Mouse (Mus musculus): Measurements from ENCODE around the gene Gm49337. TPM values are rescaled to one million over a fixed set of nuclear protein-coding genes. Genes with fewer than 3 reads are reported as not detected.
A peak's percentile ranks its signal among the peaks of the same experiment; 100 is the strongest.
"Not testable (repeated sequence)": the region's sequence is repeated elsewhere in the genome, so short reads cannot be mapped to it uniquely, and the experiment has no call there.

The Gm49337 gene
- polyA plus RNA-seq, 1 experiment from 2014 or later = not detected

GRCm38 (mm10) chr4:116185083-116185482 is 11.9 kb downstream of the Gm49337 start:
- no peak overlapping the region for H3K9ac ChIP-seq
- H3K27me3 ChIP-seq (replicated peaks) = no peaks in the 10 kb centered on the region
- H3K4me2 ChIP-seq (replicated peaks) = no peak overlapping the region
- WGBS = 88% methylated on average over 4 of the region's 4 CpGs
- no peak overlapping the region for H3K27ac ChIP-seq
- H3K4me3 ChIP-seq = no peak overlapping the region
- no peaks in the 10 kb centered on the region for H3K36me3 ChIP-seq
- ATAC-seq (ENCODE audit: low FRiP score, low read depth) = no peak
- no peaks in the 10 kb centered on the region for H3K9me3 ChIP-seq
- H3K4me1 ChIP-seq = no peaks in the 10 kb centered on the region

DNA sequence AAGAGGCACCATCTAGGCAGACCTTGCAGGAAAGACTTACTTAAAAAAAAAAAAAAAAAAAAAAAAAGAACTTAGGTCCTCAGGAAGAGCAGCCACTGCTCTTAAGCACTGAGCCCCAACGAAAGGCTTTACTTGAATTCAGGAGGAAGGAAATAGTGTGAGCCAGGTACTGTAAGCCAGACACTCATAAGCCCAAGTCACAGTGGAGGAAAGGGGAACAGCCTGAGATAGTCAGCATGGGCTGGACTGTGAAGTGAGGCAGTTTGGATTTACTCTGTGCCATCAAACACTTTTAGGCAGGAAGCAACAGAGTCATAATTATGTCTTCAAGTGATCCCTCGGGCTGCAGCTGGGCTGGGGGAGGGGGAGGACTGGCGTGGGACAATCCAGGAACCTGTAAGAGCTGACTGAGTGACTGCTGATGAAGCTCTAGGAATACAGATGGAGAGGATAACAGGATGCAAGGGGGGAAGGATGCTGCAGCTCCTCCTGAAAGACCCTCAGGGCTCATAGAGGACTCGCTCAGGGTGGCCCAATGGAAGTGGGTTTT is 19.2 kb downstream of the Gm49337 start:
- no peak overlapping the region for H3K9ac ChIP-seq
- no peaks in the 10 kb centered on the region for H3K27me3 ChIP-seq (replicated peaks)
- H3K4me2 ChIP-seq (replicated peaks) = no peak overlapping the region
- H3K4me1 ChIP-seq = no peaks in the 10 kb centered on the region
- H3K36me3 ChIP-seq = no peaks in the 10 kb centered on the region
- H3K9me3 ChIP-seq = no peaks in the 10 kb centered on the region
- ATAC-seq (ENCODE audit: low FRiP score, low read depth) = no peak
- no peak overlapping the region for H3K4me3 ChIP-seq
- WGBS = 50% methylated on average over 4 of the region's 4 CpGs
- H3K27ac ChIP-seq = no peak overlapping the region

DNA sequence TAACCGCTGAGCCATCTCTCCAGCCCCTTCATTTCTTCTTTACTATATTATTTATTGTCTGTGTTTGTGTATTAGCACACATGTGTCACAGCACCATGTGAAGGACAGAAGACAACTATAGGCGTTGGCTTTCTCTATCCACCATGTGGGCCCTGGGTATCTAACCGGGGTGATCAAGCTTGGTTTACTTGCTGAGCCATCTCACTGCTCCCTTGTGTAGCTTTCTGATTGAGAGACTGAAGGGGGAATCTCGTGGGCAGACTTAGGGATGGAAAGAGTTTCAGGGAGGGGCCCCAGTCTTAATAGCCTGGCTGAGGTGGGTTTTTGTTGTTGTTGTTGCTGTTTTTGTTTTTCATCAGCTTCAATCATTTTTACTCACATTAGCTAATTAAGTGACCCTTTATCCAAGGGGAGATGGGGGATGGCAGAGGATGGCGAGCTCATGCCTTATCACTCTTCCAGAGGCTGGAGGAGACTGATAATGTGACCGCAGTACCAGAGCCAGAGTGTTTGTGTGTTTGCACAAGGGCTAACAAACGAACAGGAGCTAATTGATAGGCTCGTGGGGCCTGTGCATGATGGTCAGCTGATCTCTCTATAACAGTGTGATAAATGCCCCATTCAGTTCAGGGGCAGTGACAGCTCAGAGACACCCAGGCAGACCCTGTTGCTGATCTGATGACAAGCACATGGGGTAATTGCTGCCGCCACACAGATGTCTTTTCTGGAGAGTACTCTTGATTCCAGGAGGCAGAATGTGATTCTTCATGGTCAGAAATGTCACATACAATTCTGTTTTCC is 20.6 kb downstream of the Gm49337 start:
- Histone ChIP-seq H3K27ac (no peak overlapping the region), H3K9ac (no peak overlapping the region), H3K36me3 (no peaks in the 10 kb centered on the region), H3K4me3 (no peak overlapping the region), H3K27me3 (replicated peaks) (no peaks in the 10 kb centered on the region), H3K4me2 (replicated peaks) (no peak overlapping the region), H3K4me1 (no peaks in the 10 kb centered on the region), H3K9me3 (no peaks in the 10 kb centered on the region)
- WGBS = 78% methylated on average over 9 of the region's 9 CpGs
- ATAC-seq (ENCODE audit: low FRiP score, low read depth) = no peak

GRCm38 (mm10) chr4:116198422-116198821 is 25.2 kb downstream of the Gm49337 start:
- no peak for ATAC-seq (ENCODE audit: low FRiP score, low read depth)
- 88% methylated on average over 2 of the region's 2 CpGs for WGBS

DNA sequence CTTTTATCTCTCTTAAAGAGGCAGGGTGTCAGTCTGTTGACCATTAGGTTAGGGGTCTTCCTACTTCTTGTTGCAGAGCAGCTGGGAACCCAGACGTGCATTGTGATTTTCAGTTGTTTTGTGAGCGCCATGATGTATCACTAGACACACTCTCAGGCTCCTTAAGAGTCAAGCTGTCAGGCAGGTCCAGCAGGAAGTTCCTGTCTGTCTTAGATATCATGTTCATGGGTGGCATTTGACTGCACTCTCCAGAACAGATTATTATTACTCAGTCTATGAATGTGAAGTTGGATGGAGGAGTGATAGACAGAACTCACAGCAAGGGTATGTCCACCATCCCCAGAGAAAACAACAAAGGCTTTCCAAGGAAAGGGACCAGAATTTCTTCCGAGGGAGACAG is 31.2 kb downstream of the Gm49337 start:
- WGBS = 69% methylated on average over 3 of the region's 3 CpGs
- ATAC-seq (ENCODE audit: low FRiP score, low read depth) = no peak

More at GRCm38 (mm10) chr4:116198422-116198821, 25.2 kb downstream of the Gm49337 start:
- Histone ChIP-seq H3K27ac (no peak overlapping the region), H3K4me2 (replicated peaks) (no peak overlapping the region), H3K9me3 (no peaks in the 10 kb centered on the region), H3K36me3 (no peaks in the 10 kb centered on the region), H3K27me3 (replicated peaks) (no peaks in the 10 kb centered on the region), H3K4me3 (no peak overlapping the region), H3K9ac (no peak overlapping the region), H3K4me1 (no peaks in the 10 kb centered on the region)

GRCm38 (mm10) chr4:116206531-116206930 is 33.3 kb downstream of the Gm49337 start:
- no peaks in the 10 kb centered on the region for H3K9me3 ChIP-seq
- no peak overlapping the region for H3K27ac ChIP-seq
- H3K4me2 ChIP-seq (replicated peaks) = no peak overlapping the region
- 61% methylated on average over 4 of the region's 4 CpGs for WGBS
- H3K4me3 ChIP-seq = no peak overlapping the region
- no peaks in the 10 kb centered on the region for H3K27me3 ChIP-seq (replicated peaks)
- no peak for ATAC-seq (ENCODE audit: low FRiP score, low read depth)
- H3K9ac ChIP-seq = no peak overlapping the region
- no peaks in the 10 kb centered on the region for H3K36me3 ChIP-seq
- H3K4me1 ChIP-seq = no peaks in the 10 kb centered on the region

More for the DNA sequence above, 31.2 kb downstream of the Gm49337 start:
- no peaks in the 10 kb centered on the region for H3K9me3 ChIP-seq
- no peaks in the 10 kb centered on the region for H3K4me1 ChIP-seq
- H3K27me3 ChIP-seq (replicated peaks) = no peaks in the 10 kb centered on the region
- H3K4me2 ChIP-seq (replicated peaks) = no peak overlapping the region
- no peaks in the 10 kb centered on the region for H3K36me3 ChIP-seq
- H3K4me3 ChIP-seq = no peak overlapping the region
- no peak overlapping the region for H3K9ac ChIP-seq
- H3K27ac ChIP-seq = no peak overlapping the region

DNA sequence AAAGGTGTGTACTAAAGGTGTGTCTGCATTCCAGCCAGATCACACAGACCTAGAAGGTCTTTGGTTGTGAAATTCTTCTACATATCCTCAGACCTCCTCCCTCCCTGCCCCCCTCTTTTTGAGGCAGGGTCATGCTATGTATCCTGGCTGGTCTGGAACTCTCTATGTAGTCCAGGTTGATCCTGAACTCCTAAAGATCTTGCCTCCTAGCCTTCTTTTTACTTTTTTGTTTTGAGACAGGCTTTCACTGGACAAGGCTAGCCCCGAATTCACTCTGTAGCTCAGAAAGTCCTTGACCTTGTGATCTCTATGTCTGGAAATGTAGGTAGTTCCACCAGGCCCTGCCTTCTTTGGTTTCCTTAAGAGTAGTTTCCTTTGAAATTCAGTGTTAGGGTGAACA is 35.7 kb downstream of the Gm49337 start:
- Histone ChIP-seq H3K27me3 (replicated peaks) (no peaks in the 10 kb centered on the region), H3K9ac (no peak overlapping the region), H3K9me3 (no peaks in the 10 kb centered on the region), H3K4me3 (no peak overlapping the region), H3K4me2 (replicated peaks) (no peak overlapping the region), H3K27ac (no peak overlapping the region), H3K4me1 (no peaks in the 10 kb centered on the region), H3K36me3 (no peaks in the 10 kb centered on the region)
- WGBS = 80% methylated on average over 1 of the region's 1 CpGs
- ATAC-seq (ENCODE audit: low FRiP score, low read depth) = no peak

DNA sequence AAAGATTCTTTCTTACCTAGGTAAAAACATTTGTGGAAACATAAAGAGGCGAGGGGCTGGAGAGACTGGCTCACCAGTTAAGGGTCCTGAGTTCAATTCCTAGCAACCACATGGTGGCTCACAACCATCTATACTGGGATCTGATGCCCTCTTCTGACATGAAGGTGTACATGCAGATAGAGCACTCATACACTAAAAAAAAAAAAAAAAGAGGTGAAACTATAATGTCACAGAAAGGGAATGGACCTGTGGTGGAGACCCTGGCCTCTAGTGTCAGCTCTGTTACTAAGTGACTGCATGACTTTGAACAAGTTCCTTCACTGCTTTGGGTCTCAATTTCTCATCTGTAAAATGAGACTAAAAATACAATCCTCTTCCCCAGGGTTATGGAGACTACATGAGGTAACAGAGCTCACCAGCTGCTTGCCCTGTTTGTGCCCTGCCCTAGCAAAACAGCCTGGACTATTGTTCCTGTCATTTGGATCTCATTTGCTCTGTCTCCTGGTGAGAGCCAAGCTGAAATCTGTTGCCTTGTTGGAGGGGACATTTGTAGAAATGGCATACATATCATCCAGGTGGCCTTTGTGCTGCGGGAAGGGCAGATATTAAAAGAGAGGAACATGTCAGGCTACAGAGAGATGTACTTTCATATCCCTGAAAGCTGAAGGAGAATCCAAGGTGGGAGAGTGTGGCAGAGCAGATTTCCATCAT is 42.9 kb downstream of the Gm49337 start:
- Histone ChIP-seq H3K27ac (no peak overlapping the region), H3K4me3 (no peak overlapping the region), H3K9ac (no peak overlapping the region)

GRCm38 (mm10) chr4:116217046-116217445 is 43.9 kb downstream of the Gm49337 start:
- Histone ChIP-seq H3K4me2 (replicated peaks) (no peak overlapping the region), H3K9ac (no peak overlapping the region), H3K27me3 (replicated peaks) (no peaks in the 10 kb centered on the region), H3K4me1 (peaks cover 7% of the 10 kb centered on the region), H3K9me3 (no peaks in the 10 kb centered on the region), H3K36me3 (no peaks in the 10 kb centered on the region), H3K4me3 (no peak overlapping the region), H3K27ac (no peak overlapping the region)
- ATAC-seq (ENCODE audit: low FRiP score, low read depth) = no peak
- WGBS = 76% methylated on average over 2 of the region's 2 CpGs

More for the DNA sequence above, 42.9 kb downstream of the Gm49337 start:
- no peaks in the 10 kb centered on the region for H3K27me3 ChIP-seq (replicated peaks)
- H3K4me2 ChIP-seq (replicated peaks) = no peak overlapping the region
- H3K36me3 ChIP-seq = no peaks in the 10 kb centered on the region
- no peaks in the 10 kb centered on the region for H3K9me3 ChIP-seq
- peaks cover 7% of the 10 kb centered on the region for H3K4me1 ChIP-seq
- no peak for ATAC-seq (ENCODE audit: low FRiP score, low read depth)
- WGBS = 91% methylated on average over 2 of the region's 2 CpGs

GRCm38 (mm10) chr4:116217661-116218060 is 44.5 kb downstream of the Gm49337 start:
- not testable (repeated sequence) for H3K36me3 ChIP-seq; H3K9ac ChIP-seq; ATAC-seq (ENCODE audit: low FRiP score, low read depth); H3K4me3 ChIP-seq; H3K4me1 ChIP-seq; H3K27ac ChIP-seq; H3K4me2 ChIP-seq (replicated peaks); H3K27me3 ChIP-seq (replicated peaks); H3K9me3 ChIP-seq
- 91% methylated on average over 1 of the region's 1 CpGs for WGBS

DNA sequence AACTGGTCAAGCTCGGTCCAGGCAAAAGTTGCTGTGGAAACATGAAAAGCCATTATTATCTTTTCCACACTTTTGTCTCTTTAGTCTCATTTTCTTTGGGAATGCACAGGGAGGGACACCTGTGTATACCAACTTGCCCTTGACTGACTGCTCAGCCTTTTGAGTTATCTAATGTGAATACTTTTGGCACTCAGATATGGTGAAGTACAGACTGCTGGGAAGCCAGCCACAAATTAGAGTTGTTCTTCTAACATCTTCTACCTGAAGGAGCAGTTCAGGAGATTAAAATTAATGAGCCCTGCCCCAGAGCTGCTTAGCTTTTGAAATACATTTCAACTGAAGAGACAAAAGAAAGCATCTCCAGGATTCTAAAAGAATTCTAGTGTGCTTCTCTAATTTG is 45.9 kb downstream of the Gm49337 start:
- no peak for ATAC-seq (ENCODE audit: low FRiP score, low read depth)
- no peaks in the 10 kb centered on the region for H3K36me3 ChIP-seq
- 83% methylated on average over 1 of the region's 1 CpGs for WGBS
- no peak overlapping the region for H3K9ac ChIP-seq
- no peak overlapping the region for H3K27ac ChIP-seq
- no peak overlapping the region for H3K4me3 ChIP-seq
- H3K9me3 ChIP-seq = no peaks in the 10 kb centered on the region
- H3K4me2 ChIP-seq (replicated peaks) = no peak overlapping the region
- H3K27me3 ChIP-seq (replicated peaks) = no peaks in the 10 kb centered on the region
- peaks cover 7% of the 10 kb centered on the region for H3K4me1 ChIP-seq

- Histone ChIP-seq H3K36me3 (no peaks in the 10 kb centered on the region), H3K4me3 (peak overlapping the region; percentile 65), H3K9ac (peak overlapping the region; percentile 86), H3K4me1 (peaks cover 7% of the 10 kb centered on the region), H3K9me3 (no peaks in the 10 kb centered on the region), H3K4me2 (replicated peaks) (peak overlapping the region; percentile 74), H3K27ac (peak overlapping the region; percentile 99), H3K27me3 (replicated peaks) (no peaks in the 10 kb centered on the region)
- 6% methylated on average over 6 of the region's 6 CpGs for WGBS
- ATAC-seq (ENCODE audit: low FRiP score, low read depth) = no peak
Measured at GRCm38 (mm10) chr4:116220071-116220650, 47.0 kb downstream of the Gm49337 start.
